Mouse (Mus musculus) hindlimb bud, embryonic 11.5 days (tissue): ENCODE measurements around the gene Ranbp10.

Experiments
- DNase-seq: peaks from one replicate; pipeline ENCODE4 v3.0.0-alpha.2; 2012; ENCODE audit warnings: low read depth, low spot score; ENCODE audit errors: extremely low spot score

Ranbp10 gene

DNA sequence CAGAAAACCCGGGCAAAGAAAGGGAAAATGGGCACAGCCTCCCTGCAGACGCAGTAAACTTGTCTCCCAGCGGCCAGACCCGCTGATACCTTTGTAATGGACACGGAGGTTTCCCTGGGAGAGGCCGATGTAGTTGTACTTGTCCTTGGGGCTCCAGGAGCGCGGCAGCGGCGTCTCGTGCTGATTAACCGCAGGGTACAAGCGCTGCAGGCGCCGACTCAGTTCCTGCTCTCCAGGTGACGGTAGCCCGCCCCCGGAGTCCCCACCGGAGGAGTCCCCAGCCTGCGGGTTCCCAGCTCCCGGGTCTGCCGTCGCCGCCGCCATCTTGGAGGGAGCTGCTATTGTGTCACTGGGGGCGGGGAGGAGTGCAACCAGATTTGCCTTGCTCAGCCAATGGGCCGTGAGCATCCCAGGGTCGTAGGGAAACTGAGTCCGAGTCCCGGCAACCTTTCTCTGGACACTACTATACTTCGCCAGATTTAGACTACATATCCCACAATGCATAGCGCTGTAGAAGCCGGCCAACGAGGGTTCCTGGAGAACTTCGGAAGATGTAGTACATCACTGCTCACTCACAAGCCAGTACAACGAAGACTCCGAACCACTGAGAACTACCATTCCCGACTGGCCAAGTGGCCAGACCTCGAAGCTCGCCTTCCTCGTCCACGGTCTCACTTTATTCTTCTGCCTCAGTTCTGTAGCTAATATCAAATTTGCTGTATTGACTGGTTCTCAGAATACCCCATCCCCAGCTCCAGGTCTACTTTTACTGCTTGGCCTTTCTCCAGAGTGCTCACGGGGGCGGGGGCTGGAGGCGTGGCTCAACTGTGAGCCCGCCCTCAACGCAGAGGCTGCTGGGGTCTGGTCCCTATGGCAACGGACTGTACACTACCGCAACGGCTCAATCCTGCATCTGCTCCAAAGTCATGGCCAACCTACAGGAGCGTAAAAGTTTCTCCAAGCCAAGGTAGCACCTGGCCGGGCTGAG is at the start of gene Ranbp10, which contains the start of gene Tsnaxip1:
Gene Ranbp10 (minus strand): TSS at position 490 of the 988 bp plus-strand sequence.
Gene Tsnaxip1 (plus strand): TSS at position 871 of the 988 bp plus-strand sequence.
- DNase-seq = peak; percentile 99

GRCm38 (mm10) chr8:105874301-105874700 is 47.2 kb upstream of the Ranbp10 start:
- DNase-seq = no peak

GRCm38 (mm10) chr8:105866364-105867029 is 39.3 kb upstream of the Ranbp10 start:
- no peak for DNase-seq

- DNase-seq = no peak
Measured at GRCm38 (mm10) chr8:105861951-105862350, 34.8 kb upstream of the Ranbp10 start.

GRCm38 (mm10) chr8:105860143-105860981 is 33.2 kb upstream of the Ranbp10 start, which contains the start of gene Nutf2:
Gene Nutf2, plus strand, starts transcription at chr8:105860580.
- DNase-seq = peak; percentile 93

- DNase-seq = no peak
Measured at GRCm38 (mm10) chr8:105859314-105859713, 32.2 kb upstream of the Ranbp10 start.

DNA sequence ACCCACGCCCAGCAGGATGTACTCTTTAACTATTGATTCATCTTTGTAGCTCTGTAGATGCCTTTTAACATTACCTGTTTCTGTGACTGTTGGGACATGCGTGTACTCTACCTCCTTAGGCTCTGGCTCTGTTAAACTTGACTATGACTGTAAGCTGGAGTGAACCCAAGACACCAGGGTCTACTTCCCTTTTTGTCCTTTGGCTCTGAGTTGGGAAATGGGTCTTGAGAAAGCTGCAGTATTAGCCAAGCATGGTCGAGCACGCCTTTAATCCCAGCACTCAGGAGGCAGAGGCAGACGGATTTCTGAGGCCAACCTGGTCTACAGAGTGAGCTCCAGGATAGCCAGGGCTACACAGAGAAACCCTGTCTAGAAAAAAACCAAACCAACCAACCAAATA is 31.3 kb upstream of the Ranbp10 start:
- DNase-seq = no peak

GRCm38 (mm10) chr8:105856168-105856835 is 29.2 kb upstream of the Ranbp10 start:
- DNase-seq = no peak

DNA sequence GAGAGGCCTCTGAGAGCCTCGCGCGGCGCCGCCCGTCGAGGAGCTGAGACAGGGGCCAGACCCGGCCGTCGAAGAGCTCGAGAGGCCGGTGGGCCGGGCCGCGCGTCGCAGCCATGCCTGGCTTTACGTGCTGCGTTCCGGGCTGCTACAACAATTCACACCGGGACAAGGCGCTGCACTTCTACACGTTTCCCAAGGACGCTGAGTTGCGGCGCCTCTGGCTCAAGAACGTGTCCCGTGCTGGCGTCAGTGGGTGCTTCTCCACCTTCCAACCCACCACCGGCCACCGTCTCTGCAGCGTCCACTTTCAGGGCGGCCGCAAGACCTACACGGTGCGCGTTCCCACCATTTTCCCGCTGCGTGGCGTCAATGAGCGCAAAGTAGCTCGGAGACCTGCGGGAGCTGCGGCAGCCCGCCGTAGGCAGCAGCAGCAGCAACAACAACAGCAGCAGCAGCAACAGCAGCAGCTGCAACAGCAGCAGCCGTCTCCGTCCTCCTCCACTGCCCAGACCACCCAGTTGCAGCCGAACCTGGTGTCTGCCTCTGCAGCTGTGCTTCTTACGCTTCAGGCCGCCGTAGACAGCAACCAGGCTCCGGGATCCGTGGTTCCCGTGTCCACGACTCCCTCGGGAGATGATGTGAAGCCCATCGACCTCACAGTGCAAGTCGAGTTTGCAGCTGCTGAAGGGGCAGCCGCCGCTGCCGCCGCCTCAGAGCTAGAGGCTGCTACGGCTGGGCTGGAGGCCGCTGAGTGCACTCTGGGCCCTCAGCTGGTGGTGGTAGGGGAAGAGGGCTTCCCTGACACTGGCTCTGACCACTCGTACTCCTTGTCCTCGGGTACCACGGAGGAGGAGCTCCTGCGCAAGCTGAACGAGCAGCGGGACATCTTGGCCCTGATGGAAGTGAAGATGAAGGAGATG is 28.4 kb upstream of the Ranbp10 start:
- no peak for DNase-seq

GRCm38 (mm10) chr8:105854715-105855216 is 27.6 kb upstream of the Ranbp10 start, which contains the start of gene Thap11:
Gene Thap11, plus strand, starts transcription at chr8:105855132.
- peak; percentile 91 for DNase-seq

- DNase-seq = no peak
Measured at GRCm38 (mm10) chr8:105854303-105854702, 27.2 kb upstream of the Ranbp10 start.

GRCm38 (mm10) chr8:105853178-105853577 is 26.0 kb upstream of the Ranbp10 start, which contains the start of gene Cenpt:
Gene Cenpt, minus strand, starts transcription at chr8:105853278.
- DNase-seq = no peak

- no peak for DNase-seq
Measured at GRCm38 (mm10) chr8:105852146-105852729, 25.1 kb upstream of the Ranbp10 start.

GRCm38 (mm10) chr8:105851651-105852143 is 24.5 kb upstream of the Ranbp10 start:
- peak; percentile 90 for DNase-seq

GRCm38 (mm10) chr8:105850611-105851010 is 23.5 kb upstream of the Ranbp10 start:
- DNase-seq = no peak

DNA sequence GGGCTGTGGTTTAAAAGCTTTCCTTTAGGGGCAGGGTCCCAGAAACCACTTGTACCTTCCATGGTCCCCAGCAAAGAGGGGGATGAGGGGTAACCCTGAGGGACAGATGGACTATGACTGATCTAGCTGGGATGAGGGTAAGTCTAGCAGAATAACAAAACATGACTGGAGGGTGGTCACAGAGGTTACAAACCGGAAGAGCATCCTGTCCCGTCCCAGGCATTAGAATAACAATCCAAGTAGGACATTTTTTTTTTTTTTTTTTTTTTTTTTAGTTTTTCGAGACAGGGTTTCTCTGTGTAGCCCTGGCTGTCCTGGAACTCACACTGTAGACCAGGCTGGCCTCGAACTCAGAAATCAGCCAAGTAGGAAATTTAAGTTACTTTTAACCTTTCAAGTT is 22.9 kb upstream of the Ranbp10 start:
- DNase-seq = no peak

GRCm38 (mm10) chr8:105846678-105847077 is 19.5 kb upstream of the Ranbp10 start:
- DNase-seq = no peak

GRCm38 (mm10) chr8:105839209-105839608 is 12.1 kb upstream of the Ranbp10 start:
- no peak for DNase-seq
